Mouse (Mus musculus): ENCODE data around the gene Sppl3. TPM values are rescaled to one million over a fixed set of nuclear protein-coding genes. Genes with fewer than 3 reads are reported as not detected.

Gene Sppl3
- total and polyA plus RNA-seq, 2 experiments from 2014 or later: 37.1 to 153 TPM

GRCm38 (mm10) chr5:115091015-115091414 is 80.1 kb downstream of the Sppl3 start:
- Histone ChIP-seq H3K27me3 (ENCODE audit: insufficient read depth, low read length) (no peaks in the 10 kb centered on the region), H3K9me3 (ENCODE audit: low read length) (no peaks in the 10 kb centered on the region), H3K9ac (replicated peaks; ENCODE audit: low read length, poor library complexity, severe bottlenecking) (no peak overlapping the region), H3K4me2 (ENCODE audit: low read depth, low read length, poor library complexity, severe bottlenecking) (no peak overlapping the region), H3K27ac (ENCODE audit: low read depth, low read length) (no peak overlapping the region), H3K4me3 (ENCODE audit: low read depth, low read length) (no peak overlapping the region), H3K4me1 (ENCODE audit: insufficient read depth, low read length) (no peaks in the 10 kb centered on the region), H3K36me3 (ENCODE audit: insufficient read depth, low read length) (peaks cover 57% of the 10 kb centered on the region)
- 81% methylated on average over 3 of the region's 3 CpGs for WGBS
- DNase-seq (ENCODE audit: low spot score): no peak
- TF ChIP-seq CTCF (IDR thresholded peaks at IDR 0.05): no peak
- ATAC-seq (ENCODE audit: low FRiP score): no peak

- no peak for ATAC-seq (ENCODE audit: low FRiP score)
- H3K36me3 ChIP-seq (ENCODE audit: insufficient read depth, low read length): peaks cover 55% of the 10 kb centered on the region
- H3K4me2 ChIP-seq (ENCODE audit: low read depth, low read length, poor library complexity, severe bottlenecking): no peak overlapping the region
- no peaks in the 10 kb centered on the region for H3K9me3 ChIP-seq (ENCODE audit: low read length)
- no peaks in the 10 kb centered on the region for H3K27me3 ChIP-seq (ENCODE audit: insufficient read depth, low read length)
- no peak for DNase-seq (ENCODE audit: low spot score)
- no peak overlapping the region for H3K9ac ChIP-seq (replicated peaks; ENCODE audit: low read length, poor library complexity, severe bottlenecking)
- no peak overlapping the region for H3K27ac ChIP-seq (ENCODE audit: low read depth, low read length)
- no peak for TF ChIP-seq CTCF (IDR thresholded peaks at IDR 0.05)
- H3K4me1 ChIP-seq (ENCODE audit: insufficient read depth, low read length): no peaks in the 10 kb centered on the region
- H3K4me3 ChIP-seq (ENCODE audit: low read depth, low read length): no peak overlapping the region
- WGBS: 90% methylated on average over 6 of the region's 6 CpGs
These were observed 80.8 kb downstream of the Sppl3 start for GRCm38 (mm10) chr5:115091776-115092175.

- no peak for ATAC-seq (ENCODE audit: low FRiP score)
- peaks cover 43% of the 10 kb centered on the region for H3K36me3 ChIP-seq (ENCODE audit: insufficient read depth, low read length)
- no peak within 1 kb of the TSS for H3K4me2 ChIP-seq (ENCODE audit: low read depth, low read length, poor library complexity, severe bottlenecking)
- TF ChIP-seq CTCF (IDR thresholded peaks at IDR 0.05): no peak
- H3K27me3 ChIP-seq (ENCODE audit: insufficient read depth, low read length): no peaks in the 10 kb centered on the region
- no peaks in the 10 kb centered on the region for H3K4me1 ChIP-seq (ENCODE audit: insufficient read depth, low read length)
- no peak within 1 kb of the TSS for H3K27ac ChIP-seq (ENCODE audit: low read depth, low read length)
- H3K9me3 ChIP-seq (ENCODE audit: low read length): no peaks in the 10 kb centered on the region
- DNase-seq (ENCODE audit: low spot score): no peak
- 97% methylated on average over 8 of the region's 8 CpGs for WGBS
- no peak within 1 kb of the TSS for H3K4me3 ChIP-seq (ENCODE audit: low read depth, low read length)
- H3K9ac ChIP-seq (replicated peaks; ENCODE audit: low read length, poor library complexity, severe bottlenecking): no peak within 1 kb of the TSS
These were observed 87.3 kb downstream of the Sppl3 start, which contains the start of gene Gm10401 for GRCm38 (mm10) chr5:115098195-115098594. Gene Gm10401, minus strand, starts transcription at chr5:115098295.

- ATAC-seq (ENCODE audit: low FRiP score): no peak
- H3K27ac ChIP-seq (ENCODE audit: low read depth, low read length): no peak overlapping the region
- 86% methylated on average over 5 of the region's 5 CpGs for whole genome bisulfite sequencing
- no peaks in the 10 kb centered on the region for H3K9me3 ChIP-seq (ENCODE audit: low read length)
- no peak overlapping the region for H3K4me3 ChIP-seq (ENCODE audit: low read depth, low read length)
- no peaks in the 10 kb centered on the region for H3K4me1 ChIP-seq (ENCODE audit: insufficient read depth, low read length)
- DNase-seq (ENCODE audit: low spot score): no peak
- TF ChIP-seq CTCF (IDR thresholded peaks at IDR 0.05): no peak
- H3K4me2 ChIP-seq (ENCODE audit: low read depth, low read length, poor library complexity, severe bottlenecking): no peak overlapping the region
- H3K27me3 ChIP-seq (ENCODE audit: insufficient read depth, low read length): no peaks in the 10 kb centered on the region
- H3K36me3 ChIP-seq (ENCODE audit: insufficient read depth, low read length): peaks cover 43% of the 10 kb centered on the region
- H3K9ac ChIP-seq (replicated peaks; ENCODE audit: low read length, poor library complexity, severe bottlenecking): no peak overlapping the region
These were observed 88.6 kb downstream of the Sppl3 start for GRCm38 (mm10) chr5:115099530-115099929.

DNA sequence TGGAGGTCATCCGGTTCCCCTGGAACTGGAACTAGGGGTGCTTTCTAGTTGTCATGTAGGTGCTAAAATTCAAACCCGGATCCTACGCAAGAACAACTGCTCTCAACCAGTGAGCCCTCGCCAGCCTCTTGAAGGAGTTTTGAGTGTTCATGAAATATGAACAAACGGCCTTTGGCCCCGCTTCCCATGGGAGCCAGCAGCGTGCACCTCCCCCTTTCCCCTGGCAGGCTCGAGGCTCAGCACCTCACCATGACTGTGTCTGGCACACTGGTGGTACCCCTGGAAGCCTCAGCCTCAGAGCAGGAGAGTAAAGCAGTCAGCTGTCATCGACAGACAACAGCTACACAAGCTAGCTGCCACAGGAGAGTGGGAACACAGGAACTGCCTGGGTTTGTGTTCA is 89.1 kb downstream of the Sppl3 start:
- Histone ChIP-seq H3K27me3 (ENCODE audit: insufficient read depth, low read length) (no peaks in the 10 kb centered on the region), H3K4me2 (ENCODE audit: low read depth, low read length, poor library complexity, severe bottlenecking) (no peak overlapping the region), H3K4me1 (ENCODE audit: insufficient read depth, low read length) (no peaks in the 10 kb centered on the region), H3K36me3 (ENCODE audit: insufficient read depth, low read length) (peaks cover 42% of the 10 kb centered on the region), H3K9me3 (ENCODE audit: low read length) (no peaks in the 10 kb centered on the region), H3K9ac (replicated peaks; ENCODE audit: low read length, poor library complexity, severe bottlenecking) (no peak overlapping the region), H3K4me3 (ENCODE audit: low read depth, low read length) (no peak overlapping the region), H3K27ac (ENCODE audit: low read depth, low read length) (no peak overlapping the region)
- ATAC-seq (ENCODE audit: low FRiP score): no peak
- no peak for TF ChIP-seq CTCF (IDR thresholded peaks at IDR 0.05)
- WGBS: 86% methylated on average over 9 of the region's 9 CpGs
- DNase-seq (ENCODE audit: low spot score): no peak

DNA sequence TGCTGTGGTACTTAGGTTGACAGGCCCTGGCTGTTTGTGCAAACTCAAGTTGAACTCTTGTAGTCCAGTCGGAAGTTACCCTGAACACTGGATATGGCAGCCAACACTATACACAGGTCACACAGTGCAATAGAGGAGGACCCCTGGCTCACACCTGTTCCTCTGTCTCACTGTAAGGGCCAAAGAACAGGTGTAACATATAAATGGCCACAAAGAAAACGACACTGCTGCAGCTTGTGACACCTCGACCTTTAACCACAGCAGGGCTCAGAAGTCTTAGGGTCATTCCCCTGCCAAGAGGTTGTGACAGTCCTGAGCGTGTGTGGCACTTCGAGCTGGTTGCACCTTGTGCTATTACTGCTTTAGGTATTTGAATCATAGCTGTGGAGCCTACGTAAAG is 89.5 kb downstream of the Sppl3 start:
- Histone ChIP-seq H3K4me1 (ENCODE audit: insufficient read depth, low read length) (no peaks in the 10 kb centered on the region), H3K9me3 (ENCODE audit: low read length) (no peaks in the 10 kb centered on the region), H3K27ac (ENCODE audit: low read depth, low read length) (no peak overlapping the region), H3K27me3 (ENCODE audit: insufficient read depth, low read length) (no peaks in the 10 kb centered on the region), H3K4me3 (ENCODE audit: low read depth, low read length) (no peak overlapping the region), H3K36me3 (ENCODE audit: insufficient read depth, low read length) (peaks cover 37% of the 10 kb centered on the region), H3K9ac (replicated peaks; ENCODE audit: low read length, poor library complexity, severe bottlenecking) (no peak overlapping the region), H3K4me2 (ENCODE audit: low read depth, low read length, poor library complexity, severe bottlenecking) (no peak overlapping the region)
- TF ChIP-seq CTCF (IDR thresholded peaks at IDR 0.05): no peak
- no peak for ATAC-seq (ENCODE audit: low FRiP score)
- DNase-seq (ENCODE audit: low spot score): no peak
- WGBS: 91% methylated on average over 6 of the region's 6 CpGs
